Mouse (Mus musculus) adrenal gland (tissue): Measurements from ENCODE around the gene Ddias.

Experiments
- intact Hi-C: fragments of 180-260 bp; cut with DNase I; formaldehyde crosslinking; loops from one replicate; pipeline ENCODE4 v1.15.1; 2025
- long read RNA-seq, 2 experiments: library from polyadenylated mRNA; unstranded; transcript quantifications; one replicate each; pipeline ENCODE4 v2.0.0; 2020; ENCODE audit warnings: borderline replicate concordance in 1 of 2; ENCODE audit not compliant: insufficient replicate concordance in 1 of 2

Ddias gene
- long read RNA-seq, experiment 1, partial matches to known transcripts, result 0 of 1 reads
- long read RNA-seq, experiment 1, other reads (novel, unspliced or antisense), result 0 of 1 reads
- long read RNA-seq, experiment 2, partial matches to known transcripts, result 0 of 1 reads
- long read RNA-seq, experiment 2, other reads (novel, unspliced or antisense), result 0 of 1 reads

- intact Hi-C loops, result loop anchor here (2.0 to 5.0 kb wide), 2 partner anchors 19 to 242 kb away; no protein-coding TSS in a partner anchor
These were observed at the start of gene Ddias, which contains the start of gene Prcp for GRCm38 (mm10) chr7:92874116-92874675. Gene Ddias, minus strand, starts transcription at chr7:92874247. Gene Prcp, plus strand, starts transcription at chr7:92874470.

- intact Hi-C loops, result no loop called here
These were observed 46.8 kb upstream of the Ddias start for GRCm38 (mm10) chr7:92920857-92921172.

GRCm38 (mm10) chr7:92920172-92920856, 46.3 kb upstream of the Ddias start:
- intact Hi-C loops, result no loop called here

GRCm38 (mm10) chr7:92904285-92904684, 30.2 kb upstream of the Ddias start:
- intact Hi-C loops, result loop anchor here (5.0 kb wide), 1 partner anchor 63 kb away; no protein-coding TSS in a partner anchor

- intact Hi-C loops, result loop anchor here (5.0 kb wide), 1 partner anchor 64 kb away; no protein-coding TSS in a partner anchor
These were observed 29.5 kb upstream of the Ddias start for GRCm38 (mm10) chr7:92903360-92904038.

GRCm38 (mm10) chr7:92897021-92897420, 23.0 kb upstream of the Ddias start:
- intact Hi-C loops, result loop anchor here (5.0 kb wide), 1 partner anchor 200 kb away; no protein-coding TSS in a partner anchor

GRCm38 (mm10) chr7:92896036-92896435, 22.0 kb upstream of the Ddias start:
- intact Hi-C loops, result loop anchor here (5.0 kb wide), 1 partner anchor 201 kb away; no protein-coding TSS in a partner anchor

GRCm38 (mm10) chr7:92893478-92893877, 19.4 kb upstream of the Ddias start:
- intact Hi-C loops, result loop anchor here (2.0 kb wide), 1 partner anchor 19 kb away; the partner anchor contains the start of genes Ddias and Prcp

GRCm38 (mm10) chr7:92890618-92891230, 16.7 kb upstream of the Ddias start:
- intact Hi-C loops, result no loop called here

GRCm38 (mm10) chr7:92890211-92890610, 16.2 kb upstream of the Ddias start:
- intact Hi-C loops, result no loop called here

- intact Hi-C loops, result no loop called here
These were observed 13.2 kb upstream of the Ddias start for GRCm38 (mm10) chr7:92887230-92887629.

GRCm38 (mm10) chr7:92886801-92887200, 12.8 kb upstream of the Ddias start:
- intact Hi-C loops, result no loop called here

- intact Hi-C loops, result no loop called here
These were observed 11.1 kb upstream of the Ddias start for GRCm38 (mm10) chr7:92884998-92885660.

- intact Hi-C loops, result no loop called here
These were observed 10.0 kb upstream of the Ddias start for GRCm38 (mm10) chr7:92883850-92884716.

- intact Hi-C loops, result loop anchor here (5.0 kb wide), 1 partner anchor 84 kb away; no protein-coding TSS in a partner anchor
These were observed 4.7 kb upstream of the Ddias start for GRCm38 (mm10) chr7:92878575-92879285.

GRCm38 (mm10) chr7:92876538-92876937, 2.5 kb upstream of the Ddias start:
- intact Hi-C loops, result loop anchor here (5.0 kb wide), 1 partner anchor 86 kb away; no protein-coding TSS in a partner anchor

- intact Hi-C loops, result loop anchor here (5.0 kb wide), 1 partner anchor 86 kb away; no protein-coding TSS in a partner anchor
These were observed 2.0 kb upstream of the Ddias start for GRCm38 (mm10) chr7:92876066-92876465.

GRCm38 (mm10) chr7:92874761-92875408, 838 bp upstream of the Ddias start:
- intact Hi-C loops, result loop anchor here (2.0 to 5.0 kb wide), 3 partner anchors 18 to 243 kb away; no protein-coding TSS in a partner anchor
